Mouse (Mus musculus) midbrain, embryonic 14.5 days (tissue): Measurements from ENCODE around the gene Coq4. TPM values are rescaled to one million over a fixed set of nuclear protein-coding genes. Genes with fewer than 3 reads are reported as not detected.

Source experiments
- ATAC-seq: fragments of 200-750 bp; cut with Nextera tagmentation; 2 replicates; pipeline ENCODE4 v1.8.0; 2017; ENCODE audit warnings: moderate number of reproducible peaks, moderate library complexity; ENCODE audit not compliant: low FRiP score, low TSS enrichment
- DNase-seq: peaks from one replicate; pipeline ENCODE4 v3.0.0-alpha.2; 2015
- H3K27ac ChIP-seq: fragments of 300-500 bp; sonication (generic); replicated peaks from 2 replicates; pipeline ENCODE4 v1.5.1; 2014; ENCODE audit warnings: mild to moderate bottlenecking, low read depth, low read length, moderate library complexity
- H3K27me3 ChIP-seq: fragments of 300-500 bp; sonication (generic); 2 replicates; pipeline ENCODE4 v1.6.1; 2014; ENCODE audit warnings: low read length, control low read depth, mixed read lengths; ENCODE audit not compliant: control insufficient read depth, insufficient read depth
- H3K36me3 ChIP-seq: fragments of 300-500 bp; sonication (generic); 2 replicates; pipeline ENCODE4 v1.6.1; 2014; ENCODE audit warnings: low read length, control low read depth; ENCODE audit not compliant: control insufficient read depth, insufficient read depth
- H3K4me1 ChIP-seq: fragments of 300-500 bp; sonication (generic); 2 replicates; pipeline ENCODE4 v1.6.1; 2014; ENCODE audit warnings: mild to moderate bottlenecking, antibody characterized with exemption, low read length, control low read depth; ENCODE audit not compliant: control insufficient read depth, insufficient read depth
- H3K4me2 ChIP-seq: fragments of 300-500 bp; sonication (generic); 2 replicates; pipeline ENCODE4 v1.6.1; 2014; ENCODE audit warnings: mild to moderate bottlenecking, low read length, moderate library complexity
- H3K4me3 ChIP-seq: fragments of 300-500 bp; sonication (generic); replicated peaks from 2 replicates; pipeline ENCODE4 v1.5.1; 2014; ENCODE audit warnings: low read depth, low read length
- H3K9ac ChIP-seq: fragments of 300-500 bp; sonication (generic); replicated peaks from 2 replicates; pipeline ENCODE4 v1.6.1; 2014; ENCODE audit warnings: mild to moderate bottlenecking, low read length, moderate library complexity
- H3K9me3 ChIP-seq: fragments of 300-500 bp; sonication (generic); 2 replicates; pipeline ENCODE4 v1.6.1; 2016; ENCODE audit warnings: low read length, control low read depth, mixed read lengths; ENCODE audit not compliant: control insufficient read depth
- WGBS: fragments of 180-500 bp; shearing (Covaris S2); extraction: QIAGEN DNeasy Blood & Tissue Kit; methylation state at CpG from one replicate; pipeline ENCODE4 v1.1.7; 2014; 5-methylcytosine and 5-hydroxymethylcytosine counted together
- polyA plus RNA-seq: library from polyadenylated mRNA; unstranded; fragments of >200 nt; fragmentation: Nextera tagmentation; extraction: Ambion mirVana; gene quantifications from 2 replicates; pipeline ENCODE4 v1.2.1, GENCODE M21; 2014

Coq4 gene
- polyA plus RNA-seq, 1 experiment from 2014 or later = 37.6 TPM

DNA sequence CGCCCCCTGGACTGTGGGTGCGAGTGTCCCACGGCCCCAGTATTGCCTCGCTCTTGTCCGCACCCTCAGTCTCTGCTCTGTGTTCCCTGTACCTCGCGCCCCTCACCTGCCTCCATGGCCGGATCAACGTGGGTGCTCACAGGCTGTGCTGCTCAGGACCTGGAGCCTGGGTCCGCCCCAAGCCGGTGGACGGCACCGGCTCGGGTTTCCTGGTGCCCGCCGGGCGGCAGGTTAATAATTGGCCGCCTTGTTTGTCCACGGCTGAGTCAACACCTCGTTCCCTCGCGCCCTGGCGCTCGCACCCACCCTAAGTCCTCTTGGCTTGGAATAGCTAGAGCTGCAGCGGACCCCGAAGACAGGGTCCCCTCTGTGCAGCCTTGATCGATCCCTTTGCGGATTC is 35.8 kb upstream of the Coq4 start, which contains the start of gene Gm13420:
Gm13420 (minus strand) TSS at position 189 of the 400 bp plus-strand sequence.
- Histone ChIP-seq H3K9ac (0 out of 2 replicates have a peak within 1 kb of the TSS, but pooled peaks have one; percentile 16), H3K4me2 (peak within 1 kb of the TSS; percentile 36), H3K4me3 (peak within 1 kb of the TSS; percentile 17; the same call in 1 of the 2 replicates), H3K27ac (no peak within 1 kb of the TSS), H3K36me3 (no peaks in the 10 kb centered on the region), H3K9me3 (no peaks in the 10 kb centered on the region), H3K27me3 (peaks cover 36% of the 10 kb centered on the region), H3K4me1 (peaks cover 11% of the 10 kb centered on the region; the same call in 1 of the 2 replicates)
- DNase-seq = no peak
- ATAC-seq = no peak
- 6% methylated on average over 28 of the region's 28 CpGs for WGBS

DNA sequence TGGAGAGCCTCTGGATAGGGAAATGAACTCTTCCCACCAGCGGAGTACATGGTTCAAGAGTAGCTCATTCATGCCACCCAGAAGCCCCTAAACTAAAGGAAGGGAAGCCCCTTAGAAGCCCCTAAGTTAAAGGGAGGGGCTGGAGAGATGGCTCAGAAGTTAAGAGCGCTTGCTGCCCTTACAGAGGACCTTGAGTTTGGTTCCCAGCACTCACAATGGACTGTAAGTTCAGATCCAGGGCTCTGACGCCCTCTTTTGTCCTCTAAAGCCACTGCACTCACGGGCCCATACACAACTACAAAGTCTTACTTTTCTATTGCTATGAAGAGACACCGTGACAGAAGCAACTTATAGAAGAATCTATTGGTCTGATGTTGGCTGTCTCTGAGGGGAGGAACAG is 34.9 kb upstream of the Coq4 start:
- Histone ChIP-seq H3K4me1 (0 out of 2 replicates have a peak, but pooled peaks cover 7% of the 10 kb centered on the region), H3K4me2 (no peak overlapping the region), H3K27ac (no peak overlapping the region), H3K9me3 (no peaks in the 10 kb centered on the region), H3K27me3 (peaks cover 29% of the 10 kb centered on the region), H3K9ac (no peak overlapping the region), H3K36me3 (no peaks in the 10 kb centered on the region), H3K4me3 (no peak overlapping the region)
- DNase-seq (no peak), ATAC-seq (no peak)
- WGBS = 90% methylated on average over 5 of the region's 5 CpGs

GRCm38 (mm10) chr2:29755693-29756092 is 31.6 kb upstream of the Coq4 start:
- Histone ChIP-seq H3K4me2 (no peak overlapping the region), H3K27ac (no peak overlapping the region), H3K9me3 (no peaks in the 10 kb centered on the region), H3K4me3 (no peak overlapping the region), H3K36me3 (no peaks in the 10 kb centered on the region), H3K27me3 (peaks cover 20% of the 10 kb centered on the region), H3K4me1 (0 out of 2 replicates have a peak, but pooled peaks cover 5% of the 10 kb centered on the region), H3K9ac (no peak overlapping the region)
- DNase-seq (no peak), ATAC-seq (no peak)

DNA sequence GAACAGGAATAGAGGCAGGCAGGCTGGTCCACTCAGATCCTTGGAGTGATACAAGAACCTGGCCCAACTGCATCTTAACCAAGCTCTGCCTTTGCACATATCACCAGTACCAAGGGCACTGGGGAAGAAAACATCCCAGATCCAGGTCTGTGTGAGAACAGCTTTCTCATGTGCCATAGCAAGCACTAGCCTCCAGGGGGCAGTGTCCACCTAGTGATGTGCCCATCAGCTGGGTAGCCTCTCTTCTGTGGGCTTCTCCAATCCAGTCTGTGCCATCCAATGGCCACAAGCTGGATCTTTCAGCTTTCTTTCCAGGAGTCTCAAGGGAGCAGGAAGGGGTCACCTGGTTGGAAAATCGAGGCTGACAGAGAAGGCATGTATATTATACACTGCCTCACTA is 22.5 kb upstream of the Coq4 start:
- peak; percentile 86 for DNase-seq
- 7% methylated on average over 1 of the region's 1 CpGs for WGBS
- Histone ChIP-seq H3K4me2 (no peak overlapping the region), H3K9me3 (no peaks in the 10 kb centered on the region), H3K9ac (no peak overlapping the region), H3K4me1 (no peaks in the 10 kb centered on the region), H3K27ac (no peak overlapping the region), H3K27me3 (no peaks in the 10 kb centered on the region), H3K36me3 (no peaks in the 10 kb centered on the region), H3K4me3 (no peak overlapping the region)
- ATAC-seq = no peak

DNA sequence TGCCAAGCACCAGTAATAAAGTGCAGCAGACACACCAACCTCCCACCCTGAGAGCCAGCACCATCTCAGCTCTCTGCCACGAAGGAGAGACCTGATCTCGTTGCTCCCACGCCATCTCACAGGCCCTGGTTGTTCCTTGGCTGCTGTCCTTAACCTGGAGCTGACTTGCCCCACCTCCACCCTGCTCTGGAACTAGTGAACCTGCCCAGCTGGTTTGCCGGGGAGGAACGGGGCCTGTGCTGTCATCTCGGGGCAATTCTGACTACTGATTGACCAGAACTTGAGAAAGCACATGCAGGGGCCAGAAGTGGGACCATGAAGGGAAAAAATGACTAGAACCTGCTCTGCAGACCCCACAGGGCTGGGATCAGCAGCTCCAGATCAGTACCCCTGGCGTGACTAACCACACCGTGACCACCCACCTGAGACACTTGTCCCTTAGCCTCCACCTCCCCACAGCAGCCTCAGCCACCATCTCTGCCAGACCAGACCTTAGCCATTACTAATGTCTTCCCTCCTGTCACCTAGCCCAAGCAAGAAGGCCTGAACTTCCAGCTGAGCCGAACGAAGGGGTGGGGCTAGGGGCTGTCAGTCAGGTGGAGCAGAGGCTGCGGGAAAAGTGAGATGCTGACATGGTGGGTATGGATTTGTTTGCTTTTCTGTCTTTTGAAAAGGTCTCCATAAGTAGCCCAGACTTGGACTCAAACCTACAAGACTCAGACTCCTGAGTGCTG is 19.1 kb upstream of the Coq4 start:
- Histone ChIP-seq H3K36me3 (no peaks in the 10 kb centered on the region), H3K9me3 (no peaks in the 10 kb centered on the region), H3K4me3 (no peak overlapping the region), H3K27me3 (no peaks in the 10 kb centered on the region), H3K4me2 (no peak overlapping the region), H3K4me1 (no peaks in the 10 kb centered on the region), H3K27ac (no peak overlapping the region), H3K9ac (no peak overlapping the region)
- DNase-seq = no peak
- 75% methylated on average over 11 of the region's 11 CpGs for WGBS
- ATAC-seq = no peak

DNA sequence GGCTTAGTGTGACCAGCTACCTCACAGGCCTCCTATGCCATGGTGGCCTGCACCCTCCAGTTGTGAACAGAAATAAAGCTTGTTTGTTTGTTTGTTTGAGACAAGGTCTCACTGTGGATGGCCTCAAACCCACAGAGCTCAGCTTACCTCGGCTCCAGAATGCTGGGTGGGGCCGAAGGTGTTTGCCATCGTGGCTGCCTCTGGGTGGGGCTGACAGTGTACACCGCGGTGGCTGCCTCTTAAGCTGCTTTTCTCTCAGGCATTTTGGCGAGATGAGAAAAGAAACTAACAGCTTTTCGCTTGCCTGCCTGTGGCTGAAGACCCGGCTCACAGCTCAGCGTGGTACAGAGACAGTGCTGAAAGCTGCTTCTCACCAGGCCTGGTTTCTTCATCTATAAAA is 18.4 kb upstream of the Coq4 start:
- ATAC-seq (no peak), DNase-seq (no peak)
- H3K4me1 ChIP-seq = no peaks in the 10 kb centered on the region
- no peaks in the 10 kb centered on the region for H3K36me3 ChIP-seq
- no peak overlapping the region for H3K9ac ChIP-seq
- H3K9me3 ChIP-seq = no peaks in the 10 kb centered on the region
- H3K27me3 ChIP-seq = no peaks in the 10 kb centered on the region
- no peak overlapping the region for H3K4me2 ChIP-seq
- WGBS = 65% methylated on average over 9 of the region's 9 CpGs
- no peak overlapping the region for H3K4me3 ChIP-seq
- H3K27ac ChIP-seq = no peak overlapping the region

DNA sequence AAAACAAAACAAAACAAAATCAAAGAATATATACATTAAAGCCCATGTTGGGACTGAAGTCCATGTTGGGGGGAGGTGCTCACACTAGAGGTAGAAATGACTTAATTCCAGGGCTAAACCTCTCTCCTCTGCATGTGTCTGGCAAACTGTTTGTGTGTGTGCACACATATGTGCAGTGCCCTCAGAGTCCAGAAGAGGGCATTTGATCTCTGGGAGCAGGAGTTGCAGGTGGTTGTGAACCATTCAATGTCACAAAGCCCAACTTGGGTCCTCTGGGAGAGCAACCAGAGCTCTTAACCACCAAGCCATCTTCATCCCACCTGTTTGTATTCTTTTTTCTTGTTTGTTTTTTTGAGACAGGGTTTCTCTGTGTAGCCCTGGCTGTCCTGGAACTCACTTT is 17.1 kb upstream of the Coq4 start:
- Histone ChIP-seq H3K4me1 (no peaks in the 10 kb centered on the region), H3K4me3 (no peak overlapping the region), H3K36me3 (no peaks in the 10 kb centered on the region), H3K27ac (no peak overlapping the region), H3K9me3 (no peaks in the 10 kb centered on the region), H3K4me2 (no peak overlapping the region), H3K9ac (no peak overlapping the region), H3K27me3 (no peaks in the 10 kb centered on the region)
- ATAC-seq (no peak), DNase-seq (no peak)

- H3K4me2 ChIP-seq = no peak overlapping the region
- WGBS = 92% methylated on average over 8 of the region's 8 CpGs
- ATAC-seq = no peak
Observed at GRCm38 (mm10) chr2:29771611-29772461, 15.5 kb upstream of the Coq4 start.

More at GRCm38 (mm10) chr2:29771611-29772461, 15.5 kb upstream of the Coq4 start:
- H3K9me3 ChIP-seq = no peaks in the 10 kb centered on the region
- no peaks in the 10 kb centered on the region for H3K27me3 ChIP-seq
- H3K9ac ChIP-seq = no peak overlapping the region
- no peak for DNase-seq
- H3K36me3 ChIP-seq = peaks cover 9% of the 10 kb centered on the region
- H3K4me1 ChIP-seq = no peaks in the 10 kb centered on the region
- no peak overlapping the region for H3K4me3 ChIP-seq
- H3K27ac ChIP-seq = no peak overlapping the region
